Mouse (Mus musculus) stomach, embryonic 14.5 days (tissue): ENCODE measurements around the gene Cyba. TPM values are rescaled to one million over a fixed set of nuclear protein-coding genes. Genes with fewer than 3 reads are reported as not detected.

Experiments used
- ATAC-seq: fragments of 200-750 bp; cut with Nextera tagmentation; 2 replicates; pipeline ENCODE4 v1.8.0; 2017; ENCODE audit warnings: low read depth, moderate TSS enrichment; ENCODE audit not compliant: insufficient number of reproducible peaks, insufficient read depth, low FRiP score
- H3K27ac ChIP-seq: fragments of 300-500 bp; sonication (generic); 2 replicates; pipeline ENCODE4 v1.5.1; 2014; ENCODE audit warnings: mild to moderate bottlenecking, low read length, moderate library complexity, mixed read lengths
- H3K27me3 ChIP-seq: fragments of 300-500 bp; sonication (generic); 2 replicates; pipeline ENCODE4 v1.6.1; 2014; ENCODE audit warnings: low read length, control low read depth, mixed read lengths; ENCODE audit not compliant: control insufficient read depth, insufficient read depth
- H3K36me3 ChIP-seq: fragments of 300-500 bp; sonication (generic); 2 replicates; pipeline ENCODE4 v1.6.1; 2014; ENCODE audit warnings: mild to moderate bottlenecking, control low read depth, low read length, moderate library complexity, mixed read lengths; ENCODE audit not compliant: control insufficient read depth, insufficient read depth
- H3K4me1 ChIP-seq: fragments of 300-500 bp; sonication (generic); 2 replicates; pipeline ENCODE4 v1.6.1; 2014; ENCODE audit warnings: low read length, control low read depth, mixed read lengths; ENCODE audit not compliant: control insufficient read depth, insufficient read depth
- H3K4me2 ChIP-seq: fragments of 300-500 bp; sonication (generic); replicated peaks from 2 replicates; pipeline ENCODE4 v1.6.1; 2014; ENCODE audit warnings: low read depth, low read length, control low read depth
- H3K4me3 ChIP-seq: fragments of 300-500 bp; sonication (generic); 2 replicates; pipeline ENCODE4 v1.5.1; 2014; ENCODE audit warnings: low read depth, low read length, control low read depth
- H3K9ac ChIP-seq: fragments of 300-500 bp; sonication (generic); replicated peaks from 2 replicates; pipeline ENCODE4 v1.6.1; 2014; ENCODE audit warnings: low read depth, mild to moderate bottlenecking, control low read depth, low read length, moderate library complexity, mixed read lengths
- H3K9me3 ChIP-seq: fragments of 300-500 bp; sonication (generic); 2 replicates; pipeline ENCODE4 v1.6.1; 2016; ENCODE audit warnings: low read depth, low read length, control low read depth; ENCODE audit not compliant: control insufficient read depth
- WGBS: fragments of 180-500 bp; shearing (Covaris S2); extraction: QIAGEN DNeasy Blood & Tissue Kit; methylation state at CpG from one replicate; pipeline ENCODE4 v1.1.7; 2014; 5-methylcytosine and 5-hydroxymethylcytosine counted together
- polyA plus RNA-seq: library from polyadenylated mRNA; unstranded; fragments of >200 nt; fragmentation: Nextera tagmentation; extraction: Ambion mirVana; gene quantifications from 2 replicates; pipeline ENCODE4 v1.2.1, GENCODE M21; 2014

Gene Cyba
- polyA plus RNA-seq, 1 experiment from 2014 or later: 202 TPM

DNA sequence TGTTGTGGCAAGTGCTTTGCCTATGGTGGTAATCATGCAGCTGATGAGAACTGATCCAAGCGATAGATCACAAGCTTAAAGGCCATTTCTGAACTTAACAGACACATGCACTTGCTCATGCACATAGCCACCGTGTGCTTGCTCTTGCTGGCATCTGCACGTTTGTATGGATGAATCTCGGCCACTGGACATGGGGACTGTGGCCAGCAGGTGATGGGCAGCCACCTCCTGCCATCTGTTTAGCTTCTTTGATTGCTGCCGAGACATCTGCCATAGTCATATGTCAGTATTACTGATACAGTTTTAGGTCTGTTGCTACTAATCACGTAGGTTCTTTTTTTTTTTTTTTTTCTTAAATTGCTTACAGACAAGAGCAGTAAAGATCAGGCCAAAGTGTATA lies 37.4 kb downstream of the Cyba start:
- peaks cover 49% of the 10 kb centered on the region for H3K36me3 ChIP-seq
- no peak for ATAC-seq
- WGBS: 91% methylated on average over 6 of the region's 6 CpGs

DNA sequence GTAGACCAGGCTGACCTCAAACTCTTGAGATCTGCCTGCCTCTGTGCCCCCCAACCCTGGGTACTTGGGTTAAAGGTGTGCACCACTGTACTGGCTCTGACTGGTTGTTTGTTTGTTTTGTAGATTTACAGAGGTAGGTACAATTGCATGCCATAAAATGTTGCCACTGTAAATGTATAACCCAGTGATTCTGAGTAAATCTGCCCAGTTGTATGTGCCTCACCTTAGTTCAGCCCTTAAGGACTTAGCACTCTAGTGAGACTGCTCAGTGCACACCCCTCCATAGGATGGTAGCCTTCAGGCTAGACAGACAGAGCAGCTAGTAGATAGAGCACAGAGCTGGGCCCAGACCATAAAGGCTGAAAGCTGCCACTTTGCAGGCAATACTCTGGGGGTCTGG lies 39.0 kb downstream of the Cyba start:
- no peak overlapping the region for H3K4me2 ChIP-seq

More for the DNA sequence above, 37.4 kb downstream of the Cyba start:
- Histone ChIP-seq H3K27me3 (no peaks in the 10 kb centered on the region), H3K9me3 (no peaks in the 10 kb centered on the region), H3K9ac (no peak overlapping the region), H3K27ac (no peak overlapping the region), H3K4me1 (no peaks in the 10 kb centered on the region), H3K4me2 (no peak overlapping the region), H3K4me3 (no peak overlapping the region)

DNA sequence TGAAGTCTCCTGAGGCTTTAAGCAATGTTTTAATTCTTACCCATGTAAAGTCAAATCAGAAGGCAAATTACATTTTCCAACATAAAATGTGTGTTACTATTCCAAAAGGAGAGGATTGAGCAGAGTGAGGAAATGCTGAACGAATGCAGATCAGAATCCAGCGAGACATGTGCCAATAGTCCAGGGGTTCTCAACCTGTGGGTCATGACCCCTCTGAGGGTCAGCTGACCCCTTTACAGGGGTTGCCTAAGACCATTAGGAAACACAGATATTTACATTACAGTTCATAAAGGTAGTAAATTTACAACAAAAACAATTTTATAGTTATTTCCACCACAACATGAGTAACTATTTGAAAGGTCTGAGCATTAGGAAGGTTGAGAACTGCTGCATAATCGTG lies 42.0 kb downstream of the Cyba start:
- Histone ChIP-seq H3K4me1 (no peaks in the 10 kb centered on the region), H3K4me2 (no peak overlapping the region), H3K9ac (no peak overlapping the region), H3K36me3 (peaks cover 68% of the 10 kb centered on the region), H3K4me3 (no peak overlapping the region), H3K27me3 (no peaks in the 10 kb centered on the region), H3K9me3 (no peaks in the 10 kb centered on the region), H3K27ac (no peak overlapping the region)
- WGBS: 72% methylated on average over 3 of the region's 3 CpGs
- ATAC-seq: no peak

More for the DNA sequence above, 39.0 kb downstream of the Cyba start:
- Histone ChIP-seq H3K27ac (no peak overlapping the region), H3K4me3 (no peak overlapping the region), H3K9me3 (no peaks in the 10 kb centered on the region), H3K27me3 (no peaks in the 10 kb centered on the region), H3K4me1 (no peaks in the 10 kb centered on the region), H3K9ac (no peak overlapping the region), H3K36me3 (peaks cover 49% of the 10 kb centered on the region)
- no peak for ATAC-seq

- no peak for ATAC-seq
- H3K9me3 ChIP-seq: no peaks in the 10 kb centered on the region
- no peak overlapping the region for H3K4me3 ChIP-seq
- H3K27me3 ChIP-seq: no peaks in the 10 kb centered on the region
- H3K27ac ChIP-seq: no peak overlapping the region
- no peak overlapping the region for H3K9ac ChIP-seq
- no peaks in the 10 kb centered on the region for H3K4me1 ChIP-seq
- WGBS: 83% methylated on average over 3 of the region's 3 CpGs
- no peak overlapping the region for H3K4me2 ChIP-seq
- H3K36me3 ChIP-seq: peaks cover 76% of the 10 kb centered on the region
Observed at GRCm38 (mm10) chr8:122389357-122389756, 43.4 kb downstream of the Cyba start.

GRCm38 (mm10) chr8:122383039-122383438 lies 49.7 kb downstream of the Cyba start:
- Histone ChIP-seq H3K9ac (no peak overlapping the region), H3K27ac (no peak overlapping the region), H3K36me3 (peaks cover 50% of the 10 kb centered on the region), H3K4me1 (peaks cover 4% of the 10 kb centered on the region), H3K27me3 (no peaks in the 10 kb centered on the region), H3K9me3 (no peaks in the 10 kb centered on the region), H3K4me2 (no peak overlapping the region), H3K4me3 (no peak overlapping the region)
- WGBS: 59% methylated on average over 4 of the region's 4 CpGs
- ATAC-seq: no peak

GRCm38 (mm10) chr8:122376365-122377231 lies 56.1 kb downstream of the Cyba start, which contains the start of gene Zc3h18:
TSS of gene Zc3h18 (plus strand) at chr8:122376609.
- H3K4me3 ChIP-seq: peak within 1 kb of the TSS; percentile 77
- WGBS: under 1% methylated on average over 88 of the region's 107 CpGs
- peak within 1 kb of the TSS; percentile 96 for H3K27ac ChIP-seq
- peak within 1 kb of the TSS; percentile 92 for H3K9ac ChIP-seq
- peak within 1 kb of the TSS; percentile 80 for H3K4me2 ChIP-seq
- H3K4me1 ChIP-seq: peaks cover 17% of the 10 kb centered on the region
- H3K9me3 ChIP-seq: no peaks in the 10 kb centered on the region
- no peaks in the 10 kb centered on the region for H3K27me3 ChIP-seq
- H3K36me3 ChIP-seq: peaks cover 13% of the 10 kb centered on the region
- ATAC-seq: peak; percentile 92

GRCm38 (mm10) chr8:122375751-122376364 lies 56.9 kb downstream of the Cyba start:
- Histone ChIP-seq H3K9me3 (no peaks in the 10 kb centered on the region), H3K4me3 (peak overlapping the region; percentile 77), H3K36me3 (peaks cover 13% of the 10 kb centered on the region), H3K4me2 (peak overlapping the region; percentile 47), H3K27me3 (no peaks in the 10 kb centered on the region), H3K9ac (no peak overlapping the region), H3K27ac (no peak overlapping the region), H3K4me1 (peaks cover 17% of the 10 kb centered on the region)
- WGBS: 26% methylated on average over 13 of the region's 13 CpGs
- ATAC-seq: peak; percentile 8; the same call in 1 of the 2 replicates

DNA sequence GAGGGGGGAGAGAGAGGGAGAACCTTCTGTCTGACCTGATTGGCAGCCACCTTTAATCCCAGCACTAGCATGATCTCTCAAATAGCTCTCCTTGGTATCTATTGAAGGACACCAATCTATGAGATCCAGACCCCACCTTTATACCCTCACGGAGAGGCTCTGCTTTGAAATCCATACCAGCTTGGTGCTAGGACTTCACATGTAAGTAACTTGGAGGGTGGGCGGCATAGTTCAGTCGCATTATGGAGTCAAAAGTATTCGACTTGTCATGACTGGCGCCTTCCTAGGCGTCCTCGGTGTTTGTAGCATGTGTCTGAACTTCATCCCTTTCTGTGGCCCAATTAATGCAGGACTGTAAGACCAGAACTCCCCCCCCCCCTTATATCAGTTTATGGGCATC lies 57.4 kb downstream of the Cyba start:
- H3K9ac ChIP-seq: no peak overlapping the region
- 93% methylated on average over 7 of the region's 7 CpGs for WGBS
- no peak for ATAC-seq
- no peak overlapping the region for H3K4me3 ChIP-seq
- H3K4me1 ChIP-seq: peaks cover 17% of the 10 kb centered on the region
- no peaks in the 10 kb centered on the region for H3K9me3 ChIP-seq
- no peak overlapping the region for H3K27ac ChIP-seq
- H3K4me2 ChIP-seq: peak overlapping the region; percentile 47; the same call in 1 of the 2 replicates
- no peaks in the 10 kb centered on the region for H3K27me3 ChIP-seq
- peaks cover 13% of the 10 kb centered on the region for H3K36me3 ChIP-seq
